Mouse (Mus musculus) olfactory bulb, adult 2 months (tissue): ENCODE results near the gene Ankrd23.

Experiments
- CTCF ChIP-seq: fragments of 200-500 bp; IDR thresholded peaks from 2 replicates; pipeline ENCODE4 v1.5.1; 2012; ENCODE audit warnings: low read depth, mild to moderate bottlenecking, low read length, moderate library complexity; ENCODE audit not compliant: insufficient read depth
- POLR2A ChIP-seq: fragments of 200-500 bp; IDR thresholded peaks from 2 replicates; pipeline ENCODE4 v1.6.1; 2012; ENCODE audit warnings: mild to moderate bottlenecking, low read depth, low read length, moderate library complexity; ENCODE audit not compliant: insufficient read depth

DNA sequence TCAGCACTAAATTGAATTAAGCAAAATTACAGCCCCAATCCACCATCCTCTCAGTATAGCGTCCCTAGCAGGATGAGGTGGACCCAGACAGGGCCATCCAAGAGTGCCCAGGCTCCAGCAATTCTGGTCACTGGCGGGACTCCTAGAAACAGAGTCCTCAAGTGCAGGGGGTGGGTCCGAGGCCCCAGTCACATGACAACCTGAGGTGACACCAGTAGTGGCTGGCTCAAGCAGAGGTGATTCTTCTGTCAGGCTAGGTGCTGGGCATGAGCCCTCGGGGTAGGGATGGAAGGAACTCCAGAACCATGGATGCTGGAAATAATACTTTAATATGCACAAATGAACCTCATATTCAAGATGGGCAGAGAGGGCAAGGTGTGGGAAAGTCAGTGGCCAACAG lies 25.7 kb upstream of the Ankrd23 start:
- TF ChIP-seq CTCF (no peak), POLR2A (no peak)
